Mouse (Mus musculus) olfactory bulb, adult 2 months (tissue): Measurements from ENCODE around the gene E2f7.

ENCODE experiments used
- CTCF ChIP-seq: fragments of 200-500 bp; IDR thresholded peaks from 2 replicates; pipeline ENCODE4 v1.5.1; 2012; ENCODE audit warnings: low read depth, mild to moderate bottlenecking, low read length, moderate library complexity; ENCODE audit not compliant: insufficient read depth
- POLR2A ChIP-seq: fragments of 200-500 bp; IDR thresholded peaks from 2 replicates; pipeline ENCODE4 v1.6.1; 2012; ENCODE audit warnings: mild to moderate bottlenecking, low read depth, low read length, moderate library complexity; ENCODE audit not compliant: insufficient read depth

- no peak for TF ChIP-seq CTCF
- no peak for TF ChIP-seq POLR2A
These were observed 44.4 kb downstream of the E2f7 start for GRCm38 (mm10) chr10:110789683-110790082.
